Mouse (Mus musculus): ENCODE results near the gene Camsap1. TPM values are rescaled to one million over a fixed set of nuclear protein-coding genes. Genes with fewer than 3 reads are reported as not detected.
A peak's percentile ranks its signal among the peaks of the same experiment; 100 is the strongest.

The Camsap1 gene
- polyA plus RNA-seq, 2 experiments: 2.8 to 4.7 TPM

DNA sequence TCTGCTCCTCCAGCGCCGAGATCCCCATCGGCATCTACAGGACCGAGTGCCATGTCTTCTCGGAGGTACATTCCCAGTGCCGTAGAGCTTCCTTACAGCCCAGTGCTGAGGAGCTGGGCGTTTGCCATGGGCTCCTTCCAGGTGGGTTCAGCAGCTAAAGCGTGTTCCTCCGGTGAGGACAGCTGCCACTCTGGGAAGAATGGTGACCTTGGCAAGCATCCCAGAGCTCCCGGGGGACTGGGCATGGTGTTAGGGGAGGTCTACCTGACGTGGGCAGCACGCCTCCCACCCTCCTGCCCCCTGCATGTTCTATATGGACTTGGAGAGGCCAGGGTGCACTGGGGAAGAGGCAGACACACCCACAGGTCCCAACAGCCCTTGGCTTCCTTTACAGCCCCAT, 73.2 kb downstream of the Camsap1 start:
- TF ChIP-seq EP300 (IDR thresholded peaks at IDR 0.05; ENCODE audit: low read depth) (no peak), CTCF (IDR thresholded peaks at IDR 0.05; ENCODE audit: low read depth) (no peak)
- Histone ChIP-seq H3K9ac (replicated peaks) (no peak overlapping the region), H3K27me3 (ENCODE audit: control insufficient read depth, insufficient read depth, low read length) (no peaks in the 10 kb centered on the region), H3K4me1 (replicated peaks; ENCODE audit: control insufficient read depth in 2 of 2, insufficient read depth in 2 of 2, low read length in 1 of 2) (no peaks in the 10 kb centered on the region), H3K36me3 (replicated peaks; ENCODE audit: control insufficient read depth, insufficient read depth, low read depth) (no peaks in the 10 kb centered on the region), H3K4me3 (ENCODE audit: insufficient read depth in 1 of 2, low read depth in 2 of 2, low read length in 2 of 2) (no peak overlapping the region), H3K9me3 (ENCODE audit: control insufficient read depth, low read length) (no peaks in the 10 kb centered on the region), H3K27ac (no peak overlapping the region), H3K4me2 (ENCODE audit: low read depth) (no peak overlapping the region)
- DNase-seq (ENCODE audit: low read depth in 3 of 3, low spot score in 3 of 3): no peak
- 72% methylated on average over 12 of the region's 12 CpGs for WGBS (ENCODE audit: insufficient replicate concordance)
- ATAC-seq (ENCODE audit: insufficient read depth): no peak

DNA sequence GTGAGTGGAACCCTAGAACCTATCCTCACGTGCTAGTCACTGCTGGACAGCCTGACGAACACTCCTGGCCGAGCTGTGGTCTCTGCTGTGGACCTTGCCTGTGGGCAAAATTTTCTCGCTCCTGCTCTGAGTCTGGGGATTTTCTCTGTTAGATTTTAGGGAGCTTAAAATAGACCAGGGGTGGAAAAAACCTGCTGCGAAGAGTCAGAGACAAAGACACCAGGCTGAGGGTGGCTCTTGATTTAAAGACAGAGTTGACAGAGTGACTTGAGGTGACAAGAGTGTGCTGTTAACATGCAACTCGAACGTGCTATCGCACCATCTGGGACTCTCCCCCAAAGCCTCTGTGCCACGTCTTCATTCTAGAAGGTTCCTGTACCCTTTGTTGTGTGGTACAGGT, 84.1 kb downstream of the Camsap1 start:
- TF ChIP-seq EP300 (IDR thresholded peaks at IDR 0.05; ENCODE audit: low read depth): no peak
- no peak for TF ChIP-seq CTCF (IDR thresholded peaks at IDR 0.05; ENCODE audit: low read depth)
- H3K4me3 ChIP-seq (ENCODE audit: insufficient read depth in 1 of 2, low read depth in 2 of 2, low read length in 2 of 2): no peak overlapping the region
- H3K27me3 ChIP-seq (ENCODE audit: control insufficient read depth, insufficient read depth, low read length): no peaks in the 10 kb centered on the region
- no peaks in the 10 kb centered on the region for H3K36me3 ChIP-seq (replicated peaks; ENCODE audit: control insufficient read depth, insufficient read depth, low read depth)
- WGBS (ENCODE audit: insufficient replicate concordance): 62% methylated on average over 9 of the region's 9 CpGs
- no peaks in the 10 kb centered on the region for H3K9me3 ChIP-seq (ENCODE audit: control insufficient read depth, low read length)
- no peaks in the 10 kb centered on the region for H3K4me1 ChIP-seq (replicated peaks; ENCODE audit: control insufficient read depth in 2 of 2, insufficient read depth in 2 of 2, low read length in 1 of 2)
- H3K9ac ChIP-seq (replicated peaks): no peak overlapping the region
- DNase-seq (ENCODE audit: low read depth in 3 of 3, low spot score in 3 of 3) (no peak), ATAC-seq (ENCODE audit: insufficient read depth) (no peak)
- H3K27ac ChIP-seq: no peak overlapping the region
- no peak overlapping the region for H3K4me2 ChIP-seq (ENCODE audit: low read depth)

DNA sequence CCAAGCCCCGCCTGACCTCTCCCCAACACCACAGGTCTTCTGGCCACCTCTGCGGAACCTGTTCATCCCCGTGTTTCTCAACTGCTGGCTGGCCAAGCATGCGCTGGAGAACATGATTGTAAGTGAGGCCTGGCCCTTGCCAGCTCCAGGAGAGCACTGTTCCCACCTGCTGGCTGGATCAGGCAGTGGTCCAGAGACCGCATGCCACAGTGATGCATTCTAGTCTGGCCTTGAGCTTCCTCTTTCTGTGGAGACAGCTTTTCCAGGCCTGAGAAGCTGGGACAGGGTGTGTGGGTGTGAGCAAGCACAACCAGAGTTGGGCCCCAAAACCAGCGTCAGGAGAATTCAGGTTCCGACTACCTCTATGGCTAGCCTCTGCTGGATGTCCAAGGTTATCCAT, 90.6 kb downstream of the Camsap1 start:
- 52% methylated on average over 7 of the region's 7 CpGs for WGBS (ENCODE audit: insufficient replicate concordance)
- no peak for ATAC-seq (ENCODE audit: insufficient read depth)

DNA sequence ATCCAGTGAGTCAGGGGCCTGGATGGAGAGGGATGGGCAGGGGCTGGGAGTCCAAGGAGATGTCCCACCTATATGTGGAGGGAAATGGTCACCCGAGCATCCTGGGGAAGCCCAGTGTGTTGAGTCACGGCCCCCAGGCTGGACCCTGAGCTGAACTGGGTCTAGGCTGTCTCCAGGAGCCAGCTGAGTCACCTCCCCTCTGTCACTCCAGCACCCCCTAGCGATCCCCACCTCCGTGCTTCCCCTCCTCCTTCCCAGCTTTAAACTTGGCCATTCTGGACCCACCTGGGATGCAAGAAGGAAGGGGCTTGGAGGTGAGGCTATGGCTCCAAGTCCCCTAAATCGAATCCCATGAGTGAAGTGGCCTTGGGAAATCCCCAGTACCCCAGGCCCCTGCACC, 94.9 kb downstream of the Camsap1 start:
- TF ChIP-seq CTCF (IDR thresholded peaks at IDR 0.05; ENCODE audit: low read depth) (peak; percentile 7; the same call in 1 of the 2 replicates), EP300 (IDR thresholded peaks at IDR 0.05; ENCODE audit: low read depth) (no peak)
- Histone ChIP-seq H3K4me2 (ENCODE audit: low read depth) (no peak overlapping the region), H3K36me3 (replicated peaks; ENCODE audit: control insufficient read depth, insufficient read depth, low read depth) (no peaks in the 10 kb centered on the region), H3K9me3 (ENCODE audit: control insufficient read depth, low read length) (no peaks in the 10 kb centered on the region), H3K4me3 (ENCODE audit: insufficient read depth in 1 of 2, low read depth in 2 of 2, low read length in 2 of 2) (no peak overlapping the region), H3K9ac (replicated peaks) (no peak overlapping the region), H3K4me1 (replicated peaks; ENCODE audit: control insufficient read depth in 2 of 2, insufficient read depth in 2 of 2, low read length in 1 of 2) (peaks cover 5 to 9% of the 10 kb centered on the region in 2 experiments; a peak in 2 of 4 replicates), H3K27me3 (ENCODE audit: control insufficient read depth, insufficient read depth, low read length) (no peaks in the 10 kb centered on the region), H3K27ac (no peak overlapping the region)
- DNase-seq (ENCODE audit: low read depth in 3 of 3, low spot score in 3 of 3) (no peak), ATAC-seq (ENCODE audit: insufficient read depth) (no peak)
- 47% methylated on average over 5 of the region's 5 CpGs for WGBS (ENCODE audit: insufficient replicate concordance)

More for the DNA sequence above, 90.6 kb downstream of the Camsap1 start:
- TF ChIP-seq EP300 (IDR thresholded peaks at IDR 0.05; ENCODE audit: low read depth) (no peak), CTCF (IDR thresholded peaks at IDR 0.05; ENCODE audit: low read depth) (peak; percentile 20; the same call in 1 of the 2 replicates)
- no peak overlapping the region for H3K27ac ChIP-seq
- H3K27me3 ChIP-seq (ENCODE audit: control insufficient read depth, insufficient read depth, low read length): no peaks in the 10 kb centered on the region
- H3K4me2 ChIP-seq (ENCODE audit: low read depth): no peak overlapping the region
- no peaks in the 10 kb centered on the region for H3K9me3 ChIP-seq (ENCODE audit: control insufficient read depth, low read length)
- H3K4me3 ChIP-seq (ENCODE audit: insufficient read depth in 1 of 2, low read depth in 2 of 2, low read length in 2 of 2): no peak overlapping the region
- H3K4me1 ChIP-seq (replicated peaks; ENCODE audit: control insufficient read depth in 2 of 2, insufficient read depth in 2 of 2, low read length in 1 of 2): peaks cover 1 to 3% of the 10 kb centered on the region in 2 experiments; a peak in 1 of 4 replicates
- H3K9ac ChIP-seq (replicated peaks): no peak overlapping the region
- DNase-seq (ENCODE audit: low read depth in 3 of 3, low spot score in 3 of 3): no peak
- H3K36me3 ChIP-seq (replicated peaks; ENCODE audit: control insufficient read depth, insufficient read depth, low read depth): no peaks in the 10 kb centered on the region

DNA sequence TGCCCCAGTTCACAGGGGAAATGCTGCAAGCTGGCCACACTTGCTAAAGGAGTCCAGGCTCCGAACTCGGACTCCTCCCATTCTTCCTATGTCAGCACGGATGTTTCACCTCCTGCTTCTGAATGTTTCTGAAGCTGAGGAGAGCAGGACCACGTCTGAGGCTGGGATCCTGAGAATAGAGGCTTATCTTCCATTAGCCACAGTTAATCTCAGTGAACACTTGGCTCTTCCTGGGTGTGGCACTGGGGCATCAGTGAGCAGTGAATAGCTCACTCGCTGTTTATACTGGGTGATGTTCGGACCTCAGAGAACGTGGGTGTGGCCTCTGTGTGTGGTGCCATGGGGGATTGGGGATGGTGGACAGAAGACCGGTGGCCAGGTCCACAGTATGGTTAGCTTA, 95.9 kb downstream of the Camsap1 start:
- Histone ChIP-seq H3K27me3 (ENCODE audit: control insufficient read depth, insufficient read depth, low read length) (no peaks in the 10 kb centered on the region), H3K27ac (no peak overlapping the region), H3K4me2 (ENCODE audit: low read depth) (no peak overlapping the region), H3K36me3 (replicated peaks; ENCODE audit: control insufficient read depth, insufficient read depth, low read depth) (no peaks in the 10 kb centered on the region), H3K9ac (replicated peaks) (no peak overlapping the region), H3K4me3 (ENCODE audit: insufficient read depth in 1 of 2, low read depth in 2 of 2, low read length in 2 of 2) (no peak overlapping the region), H3K9me3 (ENCODE audit: control insufficient read depth, low read length) (no peaks in the 10 kb centered on the region), H3K4me1 (replicated peaks; ENCODE audit: control insufficient read depth in 2 of 2, insufficient read depth in 2 of 2, low read length in 1 of 2) (peaks cover 5 to 9% of the 10 kb centered on the region in 2 experiments; a peak in 2 of 4 replicates)
- 27% methylated on average over 8 of the region's 8 CpGs for whole genome bisulfite sequencing (ENCODE audit: insufficient replicate concordance)
- DNase-seq (ENCODE audit: low read depth in 3 of 3, low spot score in 3 of 3): peak; percentile 40 to 47 (median 41)
- peak; percentile 23; the same call in 1 of the 2 replicates for TF ChIP-seq EP300 (IDR thresholded peaks at IDR 0.05; ENCODE audit: low read depth)
- no peak for TF ChIP-seq CTCF (IDR thresholded peaks at IDR 0.05; ENCODE audit: low read depth)
- ATAC-seq (ENCODE audit: insufficient read depth): peak; percentile 51; the same call in 1 of the 2 replicates
